Mouse (Mus musculus): ENCODE measurements at regions not wholly inside any gene's neighbourhood (a gene's known extent, or its start where the extent isn't known, plus 50 kb on each side); places are given as distances from the start of the nearest gene placed in this dataset.
"Not testable (repeated sequence)": the region's sequence is repeated elsewhere in the genome, so short reads cannot be mapped to it uniquely, and the experiment has no call there.

- no peak overlapping the region for H3K4me3 ChIP-seq
- H3K27ac ChIP-seq = no peak overlapping the region
- no peak for TF ChIP-seq CTCF (conservative IDR thresholded peaks at IDR 0.05)
- DNase-seq (ENCODE audit: low spot score in 2 of 2) = no peak
These were observed 396.5 kb upstream of the Kcnh7 start for GRCm38 (mm10) chr2:63580489-63581139.

DNA sequence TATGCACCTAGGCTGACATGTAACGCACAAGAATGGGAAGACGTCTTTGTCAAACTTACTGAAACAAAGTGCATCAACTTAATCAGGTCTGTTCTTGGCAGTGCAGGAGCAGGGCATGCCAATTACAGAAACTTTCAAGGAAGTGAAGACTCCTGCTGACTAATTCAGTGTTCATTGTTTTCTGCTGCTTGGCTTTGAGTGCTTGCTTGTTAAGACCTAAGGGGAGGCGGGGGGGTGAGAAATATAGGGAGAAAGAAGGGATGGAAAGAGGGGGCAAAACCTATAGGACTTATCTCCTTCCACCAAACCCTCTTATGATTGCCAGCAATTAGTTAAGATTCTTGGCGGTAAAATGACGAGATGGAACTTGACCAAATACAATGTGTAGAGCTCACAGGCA lies 391.1 kb upstream of the Kcnh7 start:
- Histone ChIP-seq H3K4me3 (no peak overlapping the region), H3K27ac (no peak overlapping the region)
- no peak for DNase-seq (ENCODE audit: low spot score in 2 of 2)
- TF ChIP-seq CTCF (conservative IDR thresholded peaks at IDR 0.05) = no peak

GRCm38 (mm10) chr2:63574008-63574703 lies 390.1 kb upstream of the Kcnh7 start:
- no peak for DNase-seq (ENCODE audit: low spot score in 2 of 2)
- Histone ChIP-seq H3K4me3 (no peak overlapping the region), H3K27ac (no peak overlapping the region)
- TF ChIP-seq CTCF (conservative IDR thresholded peaks at IDR 0.05) = no peak

GRCm38 (mm10) chr2:63573015-63573807 lies 389.1 kb upstream of the Kcnh7 start:
- no peak for DNase-seq (ENCODE audit: low spot score in 2 of 2)
- no peak for TF ChIP-seq CTCF (conservative IDR thresholded peaks at IDR 0.05)

DNA sequence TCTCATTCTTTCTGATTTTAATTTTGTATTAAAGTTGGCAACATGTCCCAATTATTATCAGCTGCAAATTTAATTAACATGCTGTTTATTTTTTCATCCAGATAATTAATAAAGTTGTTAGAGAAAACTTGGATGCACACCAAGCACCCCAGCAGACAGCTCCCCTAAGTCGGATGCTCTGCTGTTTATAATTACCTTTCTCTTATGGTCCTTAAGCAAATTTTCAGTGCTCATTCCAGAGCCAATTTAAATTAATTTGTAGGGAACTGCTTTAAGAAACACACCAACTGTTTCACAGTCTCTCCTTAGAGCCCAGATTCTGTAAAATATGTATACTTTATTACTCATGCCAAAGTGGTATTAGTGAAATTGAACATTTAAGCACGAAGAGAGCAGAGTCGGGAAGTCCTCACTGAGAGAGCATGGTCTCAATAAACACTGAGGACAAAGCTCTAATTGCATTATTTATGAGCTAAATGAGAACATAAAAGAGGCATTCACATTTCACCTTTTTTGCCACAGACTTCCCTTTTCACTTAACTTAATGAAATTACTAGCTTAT lies 372.9 kb upstream of the Kcnh7 start:
- no peak overlapping the region for H3K27ac ChIP-seq
- TF ChIP-seq CTCF (conservative IDR thresholded peaks at IDR 0.05) = no peak

More at GRCm38 (mm10) chr2:63573015-63573807, 389.1 kb upstream of the Kcnh7 start:
- Histone ChIP-seq H3K4me3 (no peak overlapping the region), H3K27ac (no peak overlapping the region)

GRCm38 (mm10) chr2:63541836-63542235 lies 357.7 kb upstream of the Kcnh7 start:
- not testable (repeated sequence) for H3K27ac ChIP-seq; H3K4me3 ChIP-seq; DNase-seq (ENCODE audit: low spot score in 2 of 2)

More for the DNA sequence above, 372.9 kb upstream of the Kcnh7 start:
- DNase-seq (ENCODE audit: low spot score in 2 of 2) = no peak
- no peak overlapping the region for H3K4me3 ChIP-seq

GRCm38 (mm10) chr2:63518534-63518933 lies 334.4 kb upstream of the Kcnh7 start:
- no peak for DNase-seq (ENCODE audit: low spot score in 2 of 2)
- TF ChIP-seq CTCF (conservative IDR thresholded peaks at IDR 0.05) = no peak
- Histone ChIP-seq H3K27ac (no peak overlapping the region), H3K4me3 (no peak overlapping the region)

GRCm38 (mm10) chr2:63513554-63514226 lies 329.6 kb upstream of the Kcnh7 start:
- peak; percentile 86 for TF ChIP-seq CTCF (conservative IDR thresholded peaks at IDR 0.05)
- peak; percentile 11 to 26 for DNase-seq (ENCODE audit: low spot score in 2 of 2)
- H3K27ac ChIP-seq = no peak overlapping the region
- no peak overlapping the region for H3K4me3 ChIP-seq

DNA sequence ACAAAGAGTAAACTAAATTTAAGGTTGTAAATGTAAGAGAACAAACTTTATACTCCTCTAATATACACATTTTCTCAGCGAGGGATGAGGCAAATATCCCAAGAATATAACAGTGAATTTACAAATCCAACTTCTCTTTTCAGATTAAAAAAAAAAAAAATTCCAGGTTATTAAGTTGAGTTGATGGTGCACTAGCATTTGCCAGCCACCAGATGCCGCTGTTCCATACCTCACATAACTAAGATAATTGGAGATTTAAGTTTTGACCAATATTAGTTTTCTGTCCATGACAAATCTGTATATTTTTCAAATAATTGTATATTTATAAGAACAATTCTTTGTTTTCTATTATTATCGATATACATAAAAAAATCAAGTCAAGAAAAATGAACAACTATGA lies 319.9 kb upstream of the Kcnh7 start:
- TF ChIP-seq CTCF (conservative IDR thresholded peaks at IDR 0.05) = peak; percentile 93
- Histone ChIP-seq H3K27ac (no peak overlapping the region), H3K4me3 (no peak overlapping the region)
- peak in 1 of 2 experiments; percentile 11 for DNase-seq (ENCODE audit: low spot score in 2 of 2)

- TF ChIP-seq CTCF (conservative IDR thresholded peaks at IDR 0.05) = no peak
- no peak for DNase-seq (ENCODE audit: low spot score in 2 of 2)
- Histone ChIP-seq H3K4me3 (no peak overlapping the region), H3K27ac (no peak overlapping the region)
These were observed 292.3 kb upstream of the Kcnh7 start for GRCm38 (mm10) chr2:63476411-63476810.

GRCm38 (mm10) chr2:63475255-63475654 lies 291.2 kb upstream of the Kcnh7 start:
- Histone ChIP-seq H3K27ac (no peak overlapping the region), H3K4me3 (no peak overlapping the region)
- no peak for DNase-seq (ENCODE audit: low spot score in 2 of 2)
- TF ChIP-seq CTCF (conservative IDR thresholded peaks at IDR 0.05) = no peak

DNA sequence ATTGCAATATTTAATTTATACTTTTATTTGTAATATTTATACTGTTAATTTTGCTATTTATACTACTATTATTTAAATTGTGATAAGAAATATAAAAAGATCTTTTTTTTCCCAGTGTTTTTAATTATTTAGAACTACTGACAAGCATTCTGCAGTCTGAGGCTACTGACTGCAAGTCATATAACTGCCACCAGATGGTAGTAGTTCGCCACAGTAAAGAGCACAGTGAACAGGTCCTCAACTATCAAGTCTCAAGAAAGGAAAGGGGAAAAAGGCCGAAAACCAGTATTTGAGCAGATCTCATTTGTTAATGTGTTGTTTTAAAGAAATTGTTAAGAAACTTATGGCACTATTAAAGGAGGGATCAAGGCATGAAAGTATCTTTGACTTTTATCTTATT lies 289.6 kb upstream of the Kcnh7 start:
- peak; percentile 93 for TF ChIP-seq CTCF (conservative IDR thresholded peaks at IDR 0.05)
- Histone ChIP-seq H3K4me3 (no peak overlapping the region), H3K27ac (no peak overlapping the region)
- peak; percentile 49 to 63 for DNase-seq (ENCODE audit: low spot score in 2 of 2)
